Mouse (Mus musculus): Measurements from ENCODE around the gene Cntfr. TPM values are rescaled to one million over a fixed set of nuclear protein-coding genes. Genes with fewer than 3 reads are reported as not detected.

Cntfr gene
- total RNA-seq, 2 experiments from 2014 or later = 96.5 to 98.8 TPM

- peak; percentile 76 for TF ChIP-seq CTCF (conservative IDR thresholded peaks at IDR 0.05)
- Histone ChIP-seq H3K4me3 (no peak overlapping the region), H3K27ac (no peak overlapping the region; the same call in 1 of the 2 replicates)
- no peak for DNase-seq (ENCODE audit: low spot score in 2 of 2)
These were observed 51.4 kb downstream of the Cntfr start for GRCm38 (mm10) chr4:41645488-41645887.

- no peak overlapping the region; the same call in 1 of the 2 replicates for H3K27ac ChIP-seq
- DNase-seq (ENCODE audit: low spot score in 2 of 2) = no peak
- no peak for TF ChIP-seq CTCF (conservative IDR thresholded peaks at IDR 0.05)
- no peak overlapping the region for H3K4me3 ChIP-seq
These were observed 55.6 kb downstream of the Cntfr start for GRCm38 (mm10) chr4:41641199-41641822.

GRCm38 (mm10) chr4:41639913-41640507, 56.9 kb downstream of the Cntfr start, which contains the start of gene Enho:
TSS of gene Enho (minus strand) at chr4:41640324.
- Histone ChIP-seq H3K4me3 (peak within 1 kb of the TSS; percentile 82), H3K27ac (peak within 1 kb of the TSS; percentile 93)
- DNase-seq (ENCODE audit: low spot score in 2 of 2) = peak; percentile 94 to 98
- no peak for TF ChIP-seq CTCF (conservative IDR thresholded peaks at IDR 0.05)

GRCm38 (mm10) chr4:41639214-41639841, 57.6 kb downstream of the Cntfr start:
- no peak for TF ChIP-seq CTCF (conservative IDR thresholded peaks at IDR 0.05)
- Histone ChIP-seq H3K4me3 (peak overlapping the region; percentile 82), H3K27ac (peak overlapping the region; percentile 93)
- DNase-seq (ENCODE audit: low spot score in 2 of 2) = no peak

GRCm38 (mm10) chr4:41638828-41639213, 58.1 kb downstream of the Cntfr start:
- Histone ChIP-seq H3K27ac (peak overlapping the region; percentile 93), H3K4me3 (peak overlapping the region; percentile 82)
- no peak for TF ChIP-seq CTCF (conservative IDR thresholded peaks at IDR 0.05)
- DNase-seq (ENCODE audit: low spot score in 2 of 2) = no peak

GRCm38 (mm10) chr4:41638186-41638731, 58.6 kb downstream of the Cntfr start:
- peak overlapping the region; percentile 93 for H3K27ac ChIP-seq
- peak overlapping the region; percentile 82 for H3K4me3 ChIP-seq

GRCm38 (mm10) chr4:41636882-41637635, 59.8 kb downstream of the Cntfr start:
- TF ChIP-seq CTCF (conservative IDR thresholded peaks at IDR 0.05) = no peak
- H3K4me3 ChIP-seq = no peak overlapping the region
- H3K27ac ChIP-seq = 0 out of 2 replicates have a peak overlapping the region, but pooled peaks have one; percentile 93
- DNase-seq (ENCODE audit: low spot score in 2 of 2) = no peak

More at GRCm38 (mm10) chr4:41638186-41638731, 58.6 kb downstream of the Cntfr start:
- TF ChIP-seq CTCF (conservative IDR thresholded peaks at IDR 0.05) = no peak
- DNase-seq (ENCODE audit: low spot score in 2 of 2) = no peak

GRCm38 (mm10) chr4:41636366-41636765, 60.5 kb downstream of the Cntfr start:
- DNase-seq (ENCODE audit: low spot score in 2 of 2) = no peak
- Histone ChIP-seq H3K4me3 (no peak overlapping the region), H3K27ac (no peak overlapping the region)
- TF ChIP-seq CTCF (conservative IDR thresholded peaks at IDR 0.05) = no peak

- H3K4me3 ChIP-seq = no peak overlapping the region
- DNase-seq (ENCODE audit: low spot score in 2 of 2) = no peak
- no peak overlapping the region for H3K27ac ChIP-seq
- TF ChIP-seq CTCF (conservative IDR thresholded peaks at IDR 0.05) = no peak
These were observed 61.0 kb downstream of the Cntfr start for GRCm38 (mm10) chr4:41635906-41636305.

- peak; percentile 29 for TF ChIP-seq CTCF (conservative IDR thresholded peaks at IDR 0.05)
- DNase-seq (ENCODE audit: low spot score in 2 of 2) = no peak
- Histone ChIP-seq H3K27ac (no peak overlapping the region), H3K4me3 (no peak overlapping the region)
These were observed 61.7 kb downstream of the Cntfr start for GRCm38 (mm10) chr4:41635224-41635623.

GRCm38 (mm10) chr4:41634631-41635030, 62.3 kb downstream of the Cntfr start:
- Histone ChIP-seq H3K27ac (no peak overlapping the region), H3K4me3 (no peak overlapping the region)
- DNase-seq (ENCODE audit: low spot score in 2 of 2) = no peak
- no peak for TF ChIP-seq CTCF (conservative IDR thresholded peaks at IDR 0.05)

GRCm38 (mm10) chr4:41633001-41633400, 63.9 kb downstream of the Cntfr start:
- no peak overlapping the region for H3K4me3 ChIP-seq
- TF ChIP-seq CTCF (conservative IDR thresholded peaks at IDR 0.05) = no peak
- H3K27ac ChIP-seq = no peak overlapping the region
- no peak for DNase-seq (ENCODE audit: low spot score in 2 of 2)
